Mouse (Mus musculus) kidney, postnatal 0 days (tissue): ENCODE measurements around the gene Dis3l2. TPM values are rescaled to one million over a fixed set of nuclear protein-coding genes. Genes with fewer than 3 reads are reported as not detected.

Source experiments
- ATAC-seq: fragments of 200-750 bp; cut with Nextera tagmentation; replicated peaks from 2 replicates; pipeline ENCODE4 v1.8.0; 2017; ENCODE audit warnings: low read depth, moderate number of reproducible peaks, moderate TSS enrichment, moderate library complexity; ENCODE audit not compliant: low FRiP score
- DNase-seq: peaks from one replicate; pipeline ENCODE4 v3.0.0-alpha.2; 2016; ENCODE audit warnings: low spot score
- H3K27ac ChIP-seq: fragments of 300-500 bp; sonication (generic); 2 replicates; pipeline ENCODE4 v1.5.1; 2014; ENCODE audit warnings: mild to moderate bottlenecking
- H3K27me3 ChIP-seq: fragments of 300-500 bp; sonication (generic); 2 replicates; pipeline ENCODE4 v1.6.1; 2014; ENCODE audit warnings: low read length, mixed read lengths; ENCODE audit not compliant: insufficient read depth
- H3K36me3 ChIP-seq: fragments of 300-500 bp; sonication (generic); 2 replicates; pipeline ENCODE4 v1.6.1; 2014; ENCODE audit warnings: low read length, mixed read lengths; ENCODE audit not compliant: insufficient read depth
- H3K4me1 ChIP-seq: fragments of 300-500 bp; sonication (generic); replicated peaks from 2 replicates; pipeline ENCODE4 v1.6.1; 2014; ENCODE audit warnings: antibody characterized with exemption, low read length, mixed read lengths; ENCODE audit not compliant: insufficient read depth
- H3K4me2 ChIP-seq: fragments of 300-500 bp; sonication (generic); 2 replicates; pipeline ENCODE4 v1.6.1; 2014; ENCODE audit warnings: mild to moderate bottlenecking, low read length, moderate library complexity, mixed read lengths
- H3K4me3 ChIP-seq: fragments of 300-500 bp; sonication (generic); replicated peaks from 2 replicates; pipeline ENCODE4 v1.5.1; 2014; ENCODE audit warnings: low read depth, low read length
- H3K9ac ChIP-seq: fragments of 300-500 bp; sonication (generic); 2 replicates; pipeline ENCODE4 v1.6.1; 2014; ENCODE audit warnings: low read depth, low read length
- H3K9me3 ChIP-seq: fragments of 300-500 bp; sonication (generic); replicated peaks from 2 replicates; pipeline ENCODE4 v1.6.1; 2016; ENCODE audit warnings: low read length, inconsistent platforms, mixed read lengths
- CTCF ChIP-seq: IDR thresholded peaks from 2 replicates; pipeline ENCODE4 v1.5.1; 2016; ENCODE audit warnings: antibody characterized with exemption, low read depth, mild to moderate bottlenecking, moderate library complexity
- WGBS: fragments of 180-500 bp; shearing (Covaris S2); extraction: QIAGEN DNeasy Blood & Tissue Kit; methylation state at CpG from one replicate; pipeline ENCODE4 v1.1.7; 2014; 5-methylcytosine and 5-hydroxymethylcytosine counted together
- polyA plus RNA-seq: library from polyadenylated mRNA; unstranded; fragments of >200 nt; fragmentation: Nextera tagmentation; extraction: Ambion mirVana; gene quantifications from 2 replicates; pipeline ENCODE4 v1.2.1, GENCODE M21; 2015

Dis3l2 gene
- polyA plus RNA-seq, 1 experiment from 2014 or later = 20.9 TPM

DNA sequence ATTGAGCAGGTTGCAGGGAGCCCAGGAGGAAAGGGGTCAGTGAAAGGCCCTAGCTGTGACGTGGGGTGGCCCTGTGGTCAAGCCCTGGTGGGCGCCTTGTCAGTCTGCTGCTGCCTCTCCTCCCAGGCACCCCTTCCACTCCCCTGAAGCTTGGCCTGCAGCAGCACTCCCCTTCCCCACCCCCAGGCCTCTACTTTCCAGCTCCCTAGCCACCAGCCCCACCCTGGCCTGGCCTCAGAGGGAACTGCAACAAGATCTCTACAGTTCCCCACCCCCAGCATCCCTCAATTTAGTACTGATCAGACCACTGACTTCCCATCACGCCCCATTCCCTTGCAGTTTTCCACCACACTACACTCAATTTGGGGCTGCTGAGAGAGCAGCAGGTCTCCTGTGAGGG is 332.7 kb downstream of the Dis3l2 start:
- DNase-seq (peak; percentile 68), ATAC-seq (peak; percentile 23; the same call in 1 of the 2 replicates)
- Histone ChIP-seq H3K27ac (peak overlapping the region; percentile 84), H3K9me3 (no peaks in the 10 kb centered on the region), H3K9ac (no peak overlapping the region), H3K4me3 (no peak overlapping the region), H3K36me3 (no peaks in the 10 kb centered on the region), H3K4me1 (peaks cover 31% of the 10 kb centered on the region), H3K27me3 (no peaks in the 10 kb centered on the region), H3K4me2 (no peak overlapping the region)
- WGBS = 19% methylated on average over 3 of the region's 3 CpGs
- TF ChIP-seq CTCF = no peak

DNA sequence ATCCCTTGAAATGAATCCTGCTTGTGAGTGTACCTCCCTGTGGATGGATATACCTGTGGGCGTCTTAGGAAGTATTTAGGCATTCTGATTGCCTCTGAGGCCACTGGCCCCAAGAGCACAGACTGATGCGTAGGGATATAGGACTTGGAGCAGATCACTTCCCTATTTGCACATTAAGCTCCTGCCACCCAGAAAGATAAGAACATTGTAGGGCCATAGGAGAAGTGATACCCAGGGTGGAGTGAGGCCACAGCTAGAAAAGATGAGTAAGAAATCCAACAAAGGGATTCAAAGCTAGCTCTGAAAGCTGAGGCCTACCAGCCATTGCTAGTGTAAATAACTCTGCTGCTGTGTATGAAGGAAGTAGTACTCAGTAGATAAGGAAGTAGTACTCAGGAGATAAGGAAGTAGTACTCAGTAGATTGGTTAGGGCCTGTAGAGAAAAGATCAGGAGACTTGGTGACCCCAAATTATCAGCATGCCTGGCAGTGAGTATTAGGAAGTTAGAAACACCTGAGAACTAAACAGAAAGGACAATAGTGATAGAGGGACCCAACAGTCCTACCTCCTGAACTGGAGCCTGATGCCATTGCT is 335.0 kb downstream of the Dis3l2 start:
- ATAC-seq (no peak), DNase-seq (no peak)
- Histone ChIP-seq H3K4me2 (no peak overlapping the region), H3K36me3 (no peaks in the 10 kb centered on the region), H3K27me3 (no peaks in the 10 kb centered on the region), H3K4me1 (peaks cover 21% of the 10 kb centered on the region), H3K4me3 (no peak overlapping the region), H3K27ac (no peak overlapping the region), H3K9ac (no peak overlapping the region), H3K9me3 (no peaks in the 10 kb centered on the region)
- WGBS = 83% methylated on average over 2 of the region's 2 CpGs
- no peak for TF ChIP-seq CTCF

DNA sequence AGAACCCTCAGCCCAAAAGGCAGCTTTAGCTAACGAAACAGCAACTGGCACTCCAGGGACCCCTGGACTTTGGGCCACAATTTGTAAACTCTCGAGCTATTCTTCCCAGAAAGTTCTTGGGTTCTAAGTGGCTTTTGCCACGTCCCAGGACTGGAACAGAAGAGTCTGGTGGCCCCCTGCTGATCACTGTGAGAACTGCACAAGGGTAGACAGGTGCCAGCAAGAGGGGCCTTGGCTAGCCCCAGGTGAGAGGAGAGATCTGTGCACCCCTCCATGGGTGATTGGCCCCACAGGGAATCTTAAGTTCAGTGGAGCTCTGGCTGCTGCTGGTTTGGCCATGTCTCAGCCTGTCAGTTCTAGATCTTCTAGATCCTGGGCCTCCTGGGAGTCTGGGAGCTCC is 337.5 kb downstream of the Dis3l2 start:
- Histone ChIP-seq H3K27me3 (no peaks in the 10 kb centered on the region), H3K9ac (no peak overlapping the region), H3K4me1 (peaks cover 8% of the 10 kb centered on the region; the same call in 1 of the 2 replicates), H3K4me2 (no peak overlapping the region), H3K27ac (no peak overlapping the region), H3K9me3 (no peaks in the 10 kb centered on the region), H3K4me3 (no peak overlapping the region), H3K36me3 (peaks cover 11% of the 10 kb centered on the region; the same call in 1 of the 2 replicates)
- ATAC-seq (no peak), DNase-seq (peak; percentile 76)
- TF ChIP-seq CTCF = peak; percentile 80
- 25% methylated on average over 3 of the region's 3 CpGs for WGBS

DNA sequence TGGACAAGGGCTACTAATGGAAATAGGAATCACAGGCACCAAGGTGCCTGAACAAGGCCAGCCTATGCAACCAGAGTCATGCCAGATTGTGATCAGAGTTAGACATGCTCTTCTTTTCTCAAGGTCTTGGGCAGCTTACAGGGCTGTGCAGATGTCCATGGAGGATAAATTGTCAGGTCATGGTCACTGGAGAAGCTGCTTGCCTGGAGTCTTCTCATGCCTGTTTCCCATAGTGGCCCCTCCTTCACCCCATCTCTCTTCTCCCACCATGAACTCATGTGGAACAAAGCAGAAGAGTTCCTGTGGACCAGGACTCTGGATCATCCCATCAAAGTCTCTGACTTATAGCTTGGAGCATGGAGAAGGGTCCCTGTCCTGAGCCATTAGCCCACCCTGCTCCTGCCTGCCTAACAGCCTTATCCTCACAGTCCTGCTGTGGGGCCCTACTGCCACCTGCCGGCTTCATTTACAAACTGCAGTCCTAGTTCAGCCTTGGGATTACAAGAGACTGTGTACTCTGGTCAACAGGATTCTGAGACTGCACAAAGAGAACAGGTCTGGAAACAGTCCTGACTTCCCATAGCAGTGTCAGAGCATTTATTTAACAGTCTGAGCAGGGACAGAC is 338.3 kb downstream of the Dis3l2 start:
- 0% methylated on average over 1 of the region's 1 CpGs for WGBS
- no peak overlapping the region for H3K27ac ChIP-seq
- peak; percentile 80 for DNase-seq
- peak; percentile 56; the same call in 1 of the 2 replicates for ATAC-seq
- H3K4me3 ChIP-seq = no peak overlapping the region
- no peaks in the 10 kb centered on the region for H3K9me3 ChIP-seq
- no peak overlapping the region for H3K9ac ChIP-seq
- H3K4me2 ChIP-seq = no peak overlapping the region
- H3K4me1 ChIP-seq = 0 out of 2 replicates have a peak, but pooled peaks cover under 1% of the 10 kb centered on the region
- peak; percentile 98 for TF ChIP-seq CTCF
- H3K27me3 ChIP-seq = no peaks in the 10 kb centered on the region
- H3K36me3 ChIP-seq = peaks cover 14% of the 10 kb centered on the region; the same call in 1 of the 2 replicates

DNA sequence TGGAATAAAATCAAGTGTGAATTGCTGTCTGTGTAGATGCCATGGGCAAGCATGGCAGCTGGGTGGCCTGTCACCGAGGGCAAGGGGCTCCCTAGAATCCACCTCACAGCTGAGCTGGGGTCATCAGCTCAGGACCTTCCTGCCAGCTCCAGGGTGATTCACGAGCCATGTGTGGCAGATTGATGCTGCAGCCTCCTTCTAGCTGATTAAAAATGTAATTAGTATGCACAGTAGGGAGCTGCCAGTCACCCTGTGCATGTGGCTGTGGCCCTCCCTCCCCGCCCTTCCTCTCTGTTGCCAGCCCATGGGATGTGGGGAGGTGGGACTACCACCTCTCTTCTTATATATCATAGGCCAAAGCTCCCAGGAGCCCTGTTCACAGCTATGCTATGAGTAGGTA is 346.5 kb downstream of the Dis3l2 start:
- 83% methylated on average over 3 of the region's 3 CpGs for WGBS
- DNase-seq = no peak
- no peak for ATAC-seq

DNA sequence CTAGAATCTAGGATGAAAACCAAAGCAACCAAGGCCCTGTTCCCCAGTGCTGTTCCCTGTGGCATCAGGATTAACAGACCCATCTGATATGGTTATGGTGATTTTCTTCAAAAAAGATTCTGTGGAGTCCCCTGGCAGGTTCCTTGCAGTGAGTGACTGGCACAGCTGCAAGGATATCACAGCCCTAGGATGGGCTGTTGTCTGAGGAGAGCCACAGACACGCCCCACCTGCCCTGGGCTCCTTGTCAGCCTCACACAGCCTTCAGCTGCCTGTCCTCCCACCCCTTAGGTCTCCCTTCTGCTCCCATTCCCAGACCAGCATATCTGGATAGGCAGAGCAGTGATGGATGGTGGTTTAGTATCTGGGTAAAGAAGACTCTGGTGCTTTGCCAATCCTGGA is 347.1 kb downstream of the Dis3l2 start:
- H3K9ac ChIP-seq = no peak overlapping the region
- TF ChIP-seq CTCF = no peak
- DNase-seq = no peak
- no peaks in the 10 kb centered on the region for H3K9me3 ChIP-seq
- H3K27me3 ChIP-seq = no peaks in the 10 kb centered on the region
- H3K27ac ChIP-seq = no peak overlapping the region
- no peak for ATAC-seq
- no peak overlapping the region for H3K4me2 ChIP-seq
- no peak overlapping the region for H3K4me3 ChIP-seq
- WGBS = 87% methylated on average over 1 of the region's 1 CpGs
- peaks cover 27% of the 10 kb centered on the region for H3K36me3 ChIP-seq
- no peaks in the 10 kb centered on the region for H3K4me1 ChIP-seq

More for the DNA sequence above, 346.5 kb downstream of the Dis3l2 start:
- Histone ChIP-seq H3K4me3 (no peak overlapping the region), H3K36me3 (peaks cover 33% of the 10 kb centered on the region), H3K4me2 (no peak overlapping the region), H3K27ac (no peak overlapping the region), H3K9me3 (no peaks in the 10 kb centered on the region), H3K27me3 (no peaks in the 10 kb centered on the region), H3K9ac (no peak overlapping the region), H3K4me1 (no peaks in the 10 kb centered on the region)
- no peak for TF ChIP-seq CTCF
